Mouse (Mus musculus): Measurements from ENCODE around the gene Acsbg2.

Gene Acsbg2

DNA sequence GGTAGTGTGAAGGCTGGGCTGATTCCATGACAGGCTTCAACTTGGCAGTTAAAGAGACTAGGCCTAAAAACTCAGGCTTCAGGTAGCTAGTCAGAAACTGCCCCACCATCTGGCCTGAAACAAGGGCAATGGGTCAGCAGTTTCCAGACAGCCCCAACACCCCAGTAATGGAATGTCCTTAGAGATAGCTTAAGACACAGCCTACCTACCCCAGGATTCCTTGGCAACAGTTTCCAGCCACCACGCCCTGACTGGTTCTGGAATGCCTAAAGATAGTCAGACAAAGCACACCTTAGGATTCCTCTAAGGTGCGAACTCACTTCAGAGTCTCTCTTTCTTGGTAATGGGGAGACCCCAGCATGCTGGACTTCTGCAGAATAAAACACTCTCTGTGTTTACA is 51.9 kb downstream of the Acsbg2 start:
- DNase-seq (ENCODE audit: low spot score in 2 of 2), result no peak

DNA sequence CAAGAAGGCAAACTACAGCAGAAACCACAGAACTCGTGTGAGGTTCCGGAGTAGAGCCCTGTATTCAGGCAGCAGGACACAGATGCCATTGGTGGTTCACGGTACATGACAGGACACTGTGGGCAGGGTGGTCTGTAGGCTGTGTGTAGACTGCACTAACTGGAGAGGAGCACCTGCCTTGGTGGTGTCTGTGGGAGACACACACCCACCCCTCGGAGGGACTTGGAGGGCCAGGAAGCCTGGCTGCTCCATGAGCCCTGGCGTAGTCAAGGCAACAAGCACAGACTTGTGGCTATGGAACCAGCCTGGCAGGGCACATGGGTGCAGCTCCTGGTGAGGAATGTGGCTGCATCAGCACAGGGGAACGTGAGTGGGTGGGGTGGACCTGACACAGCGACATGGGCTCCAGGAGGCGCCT is 54.5 kb downstream of the Acsbg2 start:
- no peak for DNase-seq (ENCODE audit: low spot score in 2 of 2)

DNA sequence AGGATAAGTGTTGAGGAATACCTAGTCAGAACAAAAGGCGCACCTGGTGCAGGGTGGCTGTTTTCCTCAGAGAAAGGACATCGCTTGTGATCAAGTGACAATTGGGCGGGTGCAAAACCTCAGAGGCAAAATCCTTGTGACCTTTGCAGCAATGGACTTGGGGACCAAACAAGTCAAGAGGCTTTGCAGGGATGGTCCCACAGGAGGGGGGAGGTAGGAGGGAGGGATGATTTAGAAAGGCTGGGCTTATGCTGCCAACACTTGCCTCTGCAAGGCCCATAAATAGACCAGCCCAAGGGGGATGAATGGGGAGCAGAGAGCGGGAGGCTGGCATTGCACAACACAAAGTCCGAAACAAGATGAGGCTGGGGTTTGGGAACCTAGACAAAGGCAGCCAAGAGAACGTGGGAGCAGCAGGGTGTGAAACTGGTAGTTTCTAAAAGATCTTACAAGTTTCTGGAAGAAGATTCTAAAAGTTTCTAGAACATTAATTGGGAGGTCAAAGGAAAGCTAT is 55.2 kb downstream of the Acsbg2 start:
- no peak for DNase-seq (ENCODE audit: low spot score in 2 of 2)

DNA sequence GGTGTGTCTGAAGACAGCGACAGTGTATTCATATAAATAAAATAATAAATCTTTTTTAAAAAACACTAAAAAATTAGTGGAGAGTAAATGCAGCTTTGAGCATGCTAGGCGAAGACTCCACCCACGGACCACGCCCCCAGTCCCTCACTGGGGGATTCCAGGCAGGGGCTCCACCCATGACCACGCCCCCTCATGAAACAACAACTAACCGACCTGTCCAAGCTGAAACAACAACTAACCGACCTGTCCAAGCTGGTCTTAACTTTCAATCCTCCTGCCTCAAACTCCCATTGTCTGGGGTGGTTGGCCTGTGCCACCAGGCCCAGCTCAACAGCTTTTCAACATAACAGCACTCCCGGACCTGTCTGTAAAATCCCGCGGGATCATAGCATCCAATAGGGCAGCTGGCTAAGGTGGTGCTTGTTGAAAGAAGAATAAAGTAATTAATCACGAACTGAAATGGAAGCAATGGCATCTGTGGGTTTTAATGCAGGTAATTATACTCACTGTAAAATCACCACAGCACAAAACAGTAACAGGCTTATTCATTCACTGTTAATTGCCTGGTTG is 56.1 kb downstream of the Acsbg2 start:
- no peak for DNase-seq (ENCODE audit: low spot score in 2 of 2)

DNA sequence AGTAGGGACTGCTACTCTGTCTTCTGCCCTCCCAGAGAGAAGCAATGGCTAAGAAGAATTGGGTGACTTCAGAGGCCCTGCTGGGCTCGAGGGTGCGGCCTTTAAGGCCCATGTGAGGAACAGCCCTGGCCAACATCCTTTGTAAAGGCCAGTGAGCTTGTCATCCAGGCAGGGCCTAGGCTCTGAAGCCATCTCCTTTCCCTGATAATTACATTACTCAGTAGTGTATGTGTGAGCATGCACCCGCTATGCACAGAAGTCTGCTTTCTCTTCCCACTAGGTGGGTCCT is 59.2 kb downstream of the Acsbg2 start:
- DNase-seq (ENCODE audit: low spot score in 2 of 2), result no peak

DNA sequence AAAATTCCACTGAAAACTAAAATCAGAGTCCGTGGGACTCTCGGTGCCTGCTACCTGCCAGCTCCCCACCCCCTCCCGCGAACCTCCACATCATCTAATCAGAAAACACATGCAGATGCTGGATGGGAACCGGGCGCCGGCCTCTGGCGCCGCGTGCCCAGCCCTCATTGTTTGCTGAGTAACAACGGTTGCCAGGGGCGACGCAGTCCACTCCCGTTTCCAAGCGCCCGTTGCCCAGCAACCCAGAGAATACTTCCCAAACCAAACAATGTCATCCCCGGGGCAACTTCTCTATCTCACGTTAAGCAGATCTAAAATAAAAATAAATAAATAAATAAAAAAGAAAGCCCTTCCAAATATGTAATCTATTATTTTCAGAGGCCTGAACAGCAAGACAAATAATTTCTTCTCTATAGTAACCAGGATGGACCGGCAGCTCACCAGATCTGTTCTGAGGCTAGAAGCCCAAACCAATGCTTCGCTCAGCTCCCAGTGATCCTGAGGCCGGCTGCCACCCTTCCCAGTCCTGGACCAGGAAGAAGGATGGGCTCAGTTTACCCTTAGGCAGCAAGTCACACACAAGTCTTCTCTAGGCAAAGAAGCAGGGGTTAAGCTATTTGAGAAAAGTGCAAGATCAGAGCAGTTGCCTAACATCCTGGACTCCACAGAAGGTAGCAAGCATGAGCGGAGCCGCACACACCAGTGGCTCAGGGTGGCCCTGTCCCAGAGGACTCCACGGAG is 59.8 kb downstream of the Acsbg2 start:
- DNase-seq (ENCODE audit: low spot score in 2 of 2), result peak; percentile 62 to 67

DNA sequence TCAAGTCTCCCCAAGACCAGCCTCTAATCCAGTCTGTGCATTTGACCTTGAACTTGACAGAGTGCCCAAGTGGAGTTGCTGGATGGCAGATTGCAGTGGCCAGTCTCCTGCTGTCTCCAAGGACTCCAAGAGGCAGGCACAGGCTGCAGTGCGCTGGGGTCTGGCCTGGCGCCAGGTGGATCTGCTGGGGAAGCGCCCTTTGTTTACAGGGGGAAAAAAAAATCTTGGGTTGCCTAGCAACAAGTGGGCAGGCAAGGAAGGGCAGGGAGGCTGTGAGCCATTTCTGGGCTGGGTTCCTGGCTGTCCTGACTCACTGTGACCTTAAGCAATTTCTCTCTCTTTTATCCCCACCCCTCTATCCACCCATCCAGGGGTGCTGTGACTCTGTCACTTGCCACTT is 64.0 kb downstream of the Acsbg2 start:
- peak; percentile 50 to 57 for DNase-seq (ENCODE audit: low spot score in 2 of 2)

DNA sequence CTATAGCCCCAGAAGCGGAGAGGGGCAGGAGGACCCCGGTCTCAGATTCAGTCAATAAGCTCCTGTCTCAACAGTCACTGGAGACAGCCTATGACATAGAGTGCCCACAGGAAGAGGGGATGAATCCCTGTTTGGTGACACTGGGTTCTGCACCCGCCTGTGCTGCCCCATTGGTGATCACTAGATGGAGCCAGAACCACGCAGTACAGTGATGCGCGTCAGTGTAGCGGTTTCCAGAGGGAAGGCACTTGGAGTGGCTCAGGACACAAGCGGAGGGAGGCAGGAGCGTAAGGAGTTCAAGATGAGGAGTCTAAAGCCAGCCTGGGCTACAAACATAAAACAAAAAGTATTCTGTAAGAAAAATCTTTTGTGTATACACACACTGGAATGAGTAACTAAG is 65.7 kb downstream of the Acsbg2 start:
- DNase-seq (ENCODE audit: low spot score in 2 of 2), result peak; percentile 72 to 78

DNA sequence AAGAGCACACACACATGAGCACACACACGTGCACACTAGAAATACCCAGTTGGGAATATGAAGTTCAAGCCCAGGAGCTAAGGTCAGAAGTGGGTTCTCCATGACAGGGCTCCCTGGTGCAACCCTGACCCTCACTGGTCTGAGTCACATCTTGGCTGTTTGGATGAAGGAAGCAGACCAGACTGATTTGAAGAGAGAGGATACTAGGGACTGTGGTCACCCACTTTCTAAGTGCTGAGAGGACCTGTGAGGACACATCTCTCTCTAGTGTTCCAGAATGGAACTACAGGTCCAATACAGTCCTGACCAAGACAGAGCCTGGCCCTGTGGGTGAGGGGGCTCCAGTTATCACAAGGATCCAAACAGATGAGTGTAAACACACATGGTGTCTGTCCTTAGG is 68.5 kb downstream of the Acsbg2 start:
- DNase-seq (ENCODE audit: low spot score in 2 of 2), result no peak

DNA sequence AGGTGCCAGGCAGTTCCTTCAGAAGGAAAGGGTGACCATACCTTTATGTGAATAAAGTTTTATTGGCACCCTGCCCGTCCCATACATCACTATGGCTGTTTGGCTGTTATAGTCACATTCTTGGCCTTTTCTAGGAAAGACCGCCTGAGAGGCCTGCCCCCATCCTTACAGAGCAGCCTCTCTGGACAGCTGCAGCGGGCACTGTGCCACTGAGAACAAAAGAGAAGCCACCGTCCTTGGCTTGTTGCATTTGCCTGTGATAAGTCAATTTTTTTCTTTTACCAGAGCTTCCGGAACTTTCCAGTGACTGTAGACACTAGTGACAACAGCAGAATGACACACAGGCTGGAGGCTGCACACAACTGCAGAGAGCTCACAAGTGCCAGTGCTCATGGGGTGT is 69.3 kb downstream of the Acsbg2 start:
- DNase-seq (ENCODE audit: low spot score in 2 of 2), result no peak

DNA sequence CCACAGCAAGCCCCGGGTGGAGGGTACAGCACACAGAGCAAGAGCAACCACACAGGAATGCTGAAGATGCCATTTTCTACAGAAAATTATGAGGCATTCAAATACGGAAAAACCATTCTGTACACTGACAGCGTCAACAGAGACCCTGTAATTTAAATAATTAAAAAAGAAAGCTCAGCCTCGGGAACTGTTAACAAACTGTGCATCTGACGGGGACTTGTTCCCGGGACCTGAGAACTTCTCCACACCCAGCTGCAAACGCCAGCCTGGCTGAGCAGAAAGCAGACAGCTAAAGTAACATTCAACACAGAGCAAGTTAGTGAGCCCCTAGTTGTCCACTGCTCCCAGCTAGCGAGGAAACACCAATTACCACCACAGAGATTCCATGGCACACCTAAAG is 72.2 kb downstream of the Acsbg2 start:
- DNase-seq (ENCODE audit: low spot score in 2 of 2), result no peak

DNA sequence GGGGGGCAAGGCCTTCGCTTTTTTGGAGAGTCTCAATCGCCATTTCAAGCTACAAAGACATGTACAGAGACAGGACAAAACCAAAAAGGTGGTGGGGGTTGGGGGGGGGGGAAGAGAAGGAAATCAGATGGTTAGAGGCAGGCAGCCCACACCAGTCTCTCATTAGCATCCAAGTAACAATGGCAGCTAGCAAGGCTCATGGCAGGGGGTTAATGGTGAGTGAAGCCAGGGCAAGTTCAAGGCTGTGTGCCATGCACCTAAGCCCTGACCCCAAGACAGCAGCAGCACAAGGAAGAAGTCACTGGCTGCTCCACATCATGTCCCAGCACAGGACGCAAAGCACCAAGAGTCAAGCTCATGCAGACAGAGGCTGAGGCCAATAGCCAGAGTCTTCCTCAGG is 75.0 kb downstream of the Acsbg2 start:
- DNase-seq (ENCODE audit: low spot score in 2 of 2), result no peak

DNA sequence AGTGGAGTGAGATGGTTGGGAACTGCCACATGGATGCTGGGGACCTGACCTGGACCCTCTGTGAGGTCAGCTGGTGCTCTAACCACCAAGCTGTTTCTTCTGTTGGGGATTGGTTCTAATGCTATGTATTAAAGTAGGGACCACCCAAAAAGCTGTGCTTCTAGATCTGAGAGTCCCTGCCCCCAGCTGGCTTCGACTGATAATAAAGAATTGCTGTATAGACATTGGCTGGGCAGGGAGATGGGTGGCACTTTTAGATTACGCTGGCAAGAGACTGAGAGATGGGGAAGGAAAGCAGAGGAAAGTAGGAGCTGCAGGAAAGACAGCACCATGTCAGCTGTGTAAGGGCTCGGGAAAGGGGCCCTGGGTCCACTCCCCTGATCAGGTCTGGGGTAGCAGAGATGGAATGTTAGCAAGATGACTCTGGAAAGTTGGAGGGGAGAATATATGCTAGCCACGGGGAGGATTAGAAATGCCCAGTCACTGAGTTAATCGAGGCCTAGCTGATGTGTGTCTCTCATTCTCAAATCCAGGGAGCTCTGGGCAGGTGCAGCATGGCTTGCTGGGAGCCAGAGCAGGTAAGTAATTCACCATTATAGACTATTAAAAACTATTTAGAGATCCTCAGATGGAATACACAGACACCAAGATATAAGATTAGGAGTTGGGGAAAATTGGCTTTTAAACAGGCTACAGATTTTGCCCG is 80.5 kb downstream of the Acsbg2 start:
- DNase-seq (ENCODE audit: low spot score in 2 of 2), result no peak

Data from frontal cortex, postnatal 25 days (tissue).